Mouse (Mus musculus) urinary bladder, postnatal 10 days (tissue): Measurements from ENCODE around the gene Ndufa7.

Experiments used
- DNase-seq: peaks from one replicate; pipeline ENCODE4 v3.0.0; 2022; ENCODE audit warnings: low spot score

Ndufa7 gene

GRCm38 (mm10) chr17:33824084-33824996 lies at the start of gene Ndufa7, which contains the start of gene Rps28:
Gene Ndufa7, plus strand, starts transcription at chr17:33824572.
Gene Rps28, minus strand, starts transcription at chr17:33824562.
- DNase-seq: peak; percentile 93

- DNase-seq: no peak
These were observed 49.7 kb upstream of the Ndufa7 start for GRCm38 (mm10) chr17:33774573-33775155.

GRCm38 (mm10) chr17:33775287-33775686 lies 49.1 kb upstream of the Ndufa7 start:
- DNase-seq: no peak

GRCm38 (mm10) chr17:33779271-33779966 lies 45.0 kb upstream of the Ndufa7 start:
- DNase-seq: peak; percentile 70

GRCm38 (mm10) chr17:33779967-33780295 lies 44.4 kb upstream of the Ndufa7 start:
- no peak for DNase-seq

- DNase-seq: no peak
These were observed 43.9 kb upstream of the Ndufa7 start for GRCm38 (mm10) chr17:33780431-33780830.

GRCm38 (mm10) chr17:33781124-33781977 lies 43.0 kb upstream of the Ndufa7 start, which contains the start of gene Angptl4:
Gene Angptl4, minus strand, starts transcription at chr17:33781830.
- no peak for DNase-seq

- DNase-seq: no peak
These were observed 42.3 kb upstream of the Ndufa7 start for GRCm38 (mm10) chr17:33782067-33782466.

- no peak for DNase-seq
These were observed 41.0 kb upstream of the Ndufa7 start for GRCm38 (mm10) chr17:33783408-33783807.

GRCm38 (mm10) chr17:33784939-33785338 lies 39.4 kb upstream of the Ndufa7 start:
- no peak for DNase-seq

GRCm38 (mm10) chr17:33786375-33786774 lies 38.0 kb upstream of the Ndufa7 start:
- DNase-seq: no peak

GRCm38 (mm10) chr17:33788732-33789131 lies 35.6 kb upstream of the Ndufa7 start:
- no peak for DNase-seq

GRCm38 (mm10) chr17:33798306-33798705 lies 26.1 kb upstream of the Ndufa7 start:
- no peak for DNase-seq

GRCm38 (mm10) chr17:33799277-33799676 lies 25.1 kb upstream of the Ndufa7 start:
- DNase-seq: no peak

GRCm38 (mm10) chr17:33802221-33802620 lies 22.2 kb upstream of the Ndufa7 start:
- no peak for DNase-seq

- no peak for DNase-seq
These were observed 20.2 kb upstream of the Ndufa7 start for GRCm38 (mm10) chr17:33804205-33804604.

- no peak for DNase-seq
These were observed 19.6 kb upstream of the Ndufa7 start for GRCm38 (mm10) chr17:33804745-33805144.

GRCm38 (mm10) chr17:33807181-33807888 lies 17.0 kb upstream of the Ndufa7 start:
- DNase-seq: no peak

GRCm38 (mm10) chr17:33808192-33808591 lies 16.2 kb upstream of the Ndufa7 start:
- DNase-seq: no peak

- DNase-seq: peak; percentile 78
These were observed 13.8 kb upstream of the Ndufa7 start, which contains the start of gene Kank3 for GRCm38 (mm10) chr17:33810334-33811141. Gene Kank3, plus strand, starts transcription at chr17:33810519.
